Mouse (Mus musculus) myocyte (in vitro differentiated cells): ENCODE data around the gene Celf2. TPM values are rescaled to one million over a fixed set of nuclear protein-coding genes. Genes with fewer than 3 reads are reported as not detected.

ENCODE experiments used
- H3K27me3 ChIP-seq: one replicate; pipeline ENCODE4 v1.6.1; 2011; ENCODE audit not compliant: control insufficient read depth, insufficient read depth, insufficient read length
- H3K36me3 ChIP-seq: one replicate; pipeline ENCODE4 v1.6.1; 2011; ENCODE audit not compliant: control insufficient read depth, insufficient read depth
- H3K4me2 ChIP-seq: one replicate; pipeline ENCODE4 v1.6.1; 2011; ENCODE audit warnings: low read depth, control low read depth
- H3K4me3 ChIP-seq: one replicate; pipeline ENCODE4 v1.5.1; 2011; ENCODE audit warnings: mild to moderate bottlenecking, control low read depth, moderate library complexity
- H3K79me2 ChIP-seq: one replicate; pipeline ENCODE4 v1.6.1; 2011; ENCODE audit not compliant: control insufficient read depth, insufficient read depth
- H3ac ChIP-seq: one replicate; pipeline ENCODE4 v1.6.1; 2011; ENCODE audit not compliant: control insufficient read depth, insufficient read length
- CEBPB ChIP-seq: IDR thresholded peaks from 2 replicates; pipeline ENCODE4 v1.6.1; 2011; ENCODE audit warnings: mild to moderate bottlenecking, moderate library complexity; ENCODE audit not compliant: poor library complexity, insufficient read depth, severe bottlenecking
- E2F4 ChIP-seq: IDR thresholded peaks from one replicate; pipeline ENCODE4 v1.6.1; 2011; ENCODE audit warnings: mild to moderate bottlenecking, control low read depth, moderate library complexity; ENCODE audit not compliant: insufficient read depth
- MAX ChIP-seq: IDR thresholded peaks from one replicate; pipeline ENCODE4 v1.6.1; 2011; ENCODE audit warnings: low read depth, mild to moderate bottlenecking, control low read depth
- MYOD1 ChIP-seq, 3 experiments: IDR thresholded peaks; one replicate each; pipeline ENCODE4 v1.6.1; 2011; ENCODE audit warnings: control low read depth in 2 of 3, low read depth in 2 of 3, mild to moderate bottlenecking in 2 of 3, moderate library complexity in 1 of 3; ENCODE audit not compliant: insufficient read length in 2 of 3, control insufficient read depth in 1 of 3
- MYOG ChIP-seq, 3 experiments: IDR thresholded peaks; one replicate each; pipeline ENCODE4 v1.6.1; 2011; ENCODE audit warnings: control low read depth in 2 of 3, low read depth in 2 of 3, mild to moderate bottlenecking in 2 of 3; ENCODE audit not compliant: insufficient read length in 2 of 3, control insufficient read depth in 1 of 3, insufficient read depth in 1 of 3
- POLR2A ChIP-seq: IDR thresholded peaks from one replicate; pipeline ENCODE4 v1.6.1; 2011; ENCODE audit warnings: low read depth, mild to moderate bottlenecking, control low read depth, moderate library complexity; ENCODE audit not compliant: insufficient read length
- POLR2AphosphoS2 ChIP-seq: IDR thresholded peaks from one replicate; pipeline ENCODE4 v1.6.1; 2011; ENCODE audit warnings: low read depth, control low read depth; ENCODE audit not compliant: insufficient read length
- REST ChIP-seq: IDR thresholded peaks from one replicate; pipeline ENCODE4 v1.6.1; 2011; ENCODE audit warnings: mild to moderate bottlenecking, control low read depth, moderate library complexity; ENCODE audit not compliant: insufficient read depth, insufficient read length
- SRF ChIP-seq: IDR thresholded peaks from one replicate; pipeline ENCODE4 v1.6.1; 2011; ENCODE audit warnings: low read depth; ENCODE audit not compliant: control insufficient read depth, insufficient read length
- TCF12 ChIP-seq: IDR thresholded peaks from one replicate; pipeline ENCODE4 v1.6.1; 2011; ENCODE audit warnings: mild to moderate bottlenecking, control low read depth; ENCODE audit not compliant: poor library complexity, insufficient read depth, severe bottlenecking
- TCF3 ChIP-seq: IDR thresholded peaks from one replicate; pipeline ENCODE4 v1.6.1; 2011; ENCODE audit warnings: low read depth, control low read depth; ENCODE audit not compliant: insufficient read length
- USF1 ChIP-seq: IDR thresholded peaks from one replicate; pipeline ENCODE4 v1.6.1; 2011; ENCODE audit warnings: low read depth, mild to moderate bottlenecking, control low read depth, moderate library complexity
- polyA plus RNA-seq: library from polyadenylated mRNA; unstranded; fragments of >200 nt; fragmentation: generic; extraction: Trizol; gene quantifications from one replicate; pipeline ENCODE4 v1.2.1, GENCODE M21; 2012; ENCODE audit warnings: missing spikeins

The Celf2 gene
- polyA plus RNA-seq, 1 experiment, result 30.1 TPM

- TF ChIP-seq POLR2A (no peak), REST (no peak), TCF12 (no peak), TCF3 (no peak), E2F4 (no peak), CEBPB (no peak), MAX (no peak), SRF (no peak)
- H3K27me3 ChIP-seq, result no peaks in the 10 kb centered on the region
- no peak overlapping the region for H3K4me3 ChIP-seq
- no peak overlapping the region for H3K4me2 ChIP-seq
- H3K79me2 ChIP-seq, result no peaks in the 10 kb centered on the region
- no peaks in the 10 kb centered on the region for H3K36me3 ChIP-seq
- H3ac ChIP-seq, result no peak overlapping the region
Observed at GRCm38 (mm10) chr2:7038991-7039390, 470.4 kb downstream of the Celf2 start.

GRCm38 (mm10) chr2:7031389-7031788 lies 478.0 kb downstream of the Celf2 start:
- no peak overlapping the region for H3K4me2 ChIP-seq
- H3K27me3 ChIP-seq, result no peaks in the 10 kb centered on the region
- no peaks in the 10 kb centered on the region for H3K36me3 ChIP-seq
- TF ChIP-seq SRF, result no peak
- no peak for TF ChIP-seq E2F4
- TF ChIP-seq MYOD1 (IDR thresholded peaks at IDR 0.05; ENCODE audit: control insufficient read depth in 1 of 3, insufficient read length in 2 of 3, low read depth in 2 of 3), result no peak
- no peak overlapping the region for H3ac ChIP-seq
- no peak overlapping the region for H3K4me3 ChIP-seq
- no peaks in the 10 kb centered on the region for H3K79me2 ChIP-seq

- Histone ChIP-seq H3K27me3 (no peaks in the 10 kb centered on the region), H3K36me3 (no peaks in the 10 kb centered on the region), H3K4me3 (no peak overlapping the region), H3K4me2 (no peak overlapping the region), H3ac (no peak overlapping the region), H3K79me2 (no peaks in the 10 kb centered on the region)
- TF ChIP-seq TCF3 (no peak), E2F4 (no peak), POLR2AphosphoS2 (no peak), POLR2A (no peak), SRF (no peak), MYOG (IDR thresholded peaks at IDR 0.05; ENCODE audit: control insufficient read depth in 1 of 3, insufficient read depth in 1 of 3, insufficient read length in 2 of 3, low read depth in 2 of 3) (no peak), USF1 (no peak), MAX (no peak)
Observed at GRCm38 (mm10) chr2:7026737-7027136, 482.6 kb downstream of the Celf2 start.

- Histone ChIP-seq H3K4me3 (no peak overlapping the region), H3K27me3 (no peaks in the 10 kb centered on the region), H3ac (no peak overlapping the region), H3K4me2 (no peak overlapping the region), H3K36me3 (no peaks in the 10 kb centered on the region), H3K79me2 (no peaks in the 10 kb centered on the region)
- no peak for TF ChIP-seq REST
Observed at GRCm38 (mm10) chr2:7025594-7025993, 483.8 kb downstream of the Celf2 start.

- Histone ChIP-seq H3K36me3 (no peaks in the 10 kb centered on the region), H3K79me2 (no peaks in the 10 kb centered on the region), H3K27me3 (no peaks in the 10 kb centered on the region), H3K4me3 (no peak overlapping the region), H3K4me2 (peak overlapping the region; percentile 14), H3ac (no peak overlapping the region)
- TF ChIP-seq MYOD1 (IDR thresholded peaks at IDR 0.05; ENCODE audit: control insufficient read depth in 1 of 3, insufficient read length in 2 of 3, low read depth in 2 of 3) (no peak), USF1 (no peak), TCF12 (no peak), SRF (no peak), CEBPB (no peak), MYOG (IDR thresholded peaks at IDR 0.05; ENCODE audit: control insufficient read depth in 1 of 3, insufficient read depth in 1 of 3, insufficient read length in 2 of 3, low read depth in 2 of 3) (no peak), TCF3 (no peak), REST (no peak), POLR2AphosphoS2 (no peak), POLR2A (no peak), E2F4 (no peak), MAX (no peak)
Observed at GRCm38 (mm10) chr2:7022184-7022583, 487.2 kb downstream of the Celf2 start.

GRCm38 (mm10) chr2:7017384-7018113 lies 491.8 kb downstream of the Celf2 start:
- no peak for TF ChIP-seq MYOD1 (IDR thresholded peaks at IDR 0.05; ENCODE audit: control insufficient read depth in 1 of 3, insufficient read length in 2 of 3, low read depth in 2 of 3)
- no peak for TF ChIP-seq E2F4
- no peak for TF ChIP-seq POLR2AphosphoS2
- no peak for TF ChIP-seq USF1
- TF ChIP-seq MYOG (IDR thresholded peaks at IDR 0.05; ENCODE audit: control insufficient read depth in 1 of 3, insufficient read depth in 1 of 3, insufficient read length in 2 of 3, low read depth in 2 of 3), result no peak
- no peak for TF ChIP-seq MAX
- no peak for TF ChIP-seq CEBPB
- TF ChIP-seq SRF, result no peak
- no peak for TF ChIP-seq POLR2A
- TF ChIP-seq REST, result no peak
- TF ChIP-seq TCF3, result no peak
- TF ChIP-seq TCF12, result no peak
- no peaks in the 10 kb centered on the region for H3K79me2 ChIP-seq
- H3K36me3 ChIP-seq, result no peaks in the 10 kb centered on the region
- no peak overlapping the region for H3ac ChIP-seq
- H3K27me3 ChIP-seq, result no peaks in the 10 kb centered on the region
- no peak overlapping the region for H3K4me3 ChIP-seq
- no peak overlapping the region for H3K4me2 ChIP-seq
